Mouse (Mus musculus): ENCODE measurements around the gene Sdhaf1.

DNA sequence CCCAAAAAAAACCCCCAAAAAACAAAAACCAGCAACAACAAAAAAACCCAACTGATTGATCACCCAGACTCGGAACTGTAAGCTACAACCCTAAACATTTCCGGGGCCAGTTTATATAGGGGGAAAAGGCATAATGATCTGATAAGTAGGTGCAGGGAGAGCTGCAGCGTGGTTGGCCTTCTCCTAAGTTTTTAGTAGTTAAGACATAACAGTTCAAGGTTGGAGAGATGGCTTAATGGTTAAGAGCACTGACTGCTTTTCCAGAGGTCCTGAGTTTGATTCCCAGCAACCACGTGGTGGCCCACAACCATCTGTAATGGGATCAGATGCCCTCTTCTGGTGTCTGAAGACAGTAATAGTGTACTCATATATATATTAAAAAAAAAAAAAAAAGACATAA, 42.2 kb downstream of the Sdhaf1 start:
- TF ChIP-seq GATA1 (IDR thresholded peaks at IDR 0.05; ENCODE audit: borderline replicate concordance, low read length) (no peak), FLI1 (IDR thresholded peaks at IDR 0.05; ENCODE audit: low read length) (no peak)

All from megakaryocyte, embryonic 14.5 days (primary cell).